Mouse (Mus musculus) megakaryocyte, embryonic 14.5 days (primary cell): ENCODE results near the gene Eps8.

Source experiments
- FLI1 ChIP-seq: IDR thresholded peaks from 2 replicates; pipeline ENCODE4 v1.6.1; 2012; ENCODE audit warnings: low read length, inconsistent platforms, mixed read lengths
- GATA1 ChIP-seq: IDR thresholded peaks from 3 replicates; pipeline ENCODE4 v1.6.1; 2012; ENCODE audit warnings: mixed read lengths, low read length, inconsistent platforms, borderline replicate concordance

GRCm38 (mm10) chr6:137495233-137495632 is 159.4 kb downstream of the Eps8 start:
- no peak for TF ChIP-seq GATA1
- TF ChIP-seq FLI1 = no peak
